Mouse (Mus musculus) brain, embryonic 18.5 days (tissue): ENCODE data around the gene Fndc5.

Experiments
- DNase-seq: peaks from one replicate; pipeline ENCODE4 v3.0.0-alpha.2; 2012; ENCODE audit warnings: low read depth, low spot score

Fndc5 gene

DNA sequence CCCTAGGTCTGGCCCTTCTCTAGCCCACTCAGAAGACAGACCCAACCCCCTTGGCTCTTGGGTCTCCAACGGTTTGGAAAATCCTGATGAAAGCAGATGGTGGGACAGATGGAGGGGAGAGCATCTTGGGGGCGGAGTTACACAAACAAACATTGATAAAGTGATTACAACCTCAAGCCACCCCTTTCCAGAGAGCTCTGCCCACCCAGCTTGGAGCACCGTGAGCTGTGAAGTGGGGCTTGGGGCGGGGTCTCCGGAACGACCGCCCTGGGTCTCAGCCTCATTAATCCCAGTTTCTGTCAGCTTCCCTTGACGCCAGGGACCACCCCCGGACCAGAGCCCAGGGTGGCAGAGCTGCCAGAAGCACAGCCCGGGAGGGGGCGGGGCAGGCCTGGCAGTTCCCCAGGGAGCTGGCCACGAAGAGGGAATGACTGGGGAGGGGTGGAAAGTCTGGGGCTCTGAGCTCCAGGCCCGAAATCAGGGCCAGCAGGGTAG is 12.1 kb upstream of the Fndc5 start:
- DNase-seq, result no peak

DNA sequence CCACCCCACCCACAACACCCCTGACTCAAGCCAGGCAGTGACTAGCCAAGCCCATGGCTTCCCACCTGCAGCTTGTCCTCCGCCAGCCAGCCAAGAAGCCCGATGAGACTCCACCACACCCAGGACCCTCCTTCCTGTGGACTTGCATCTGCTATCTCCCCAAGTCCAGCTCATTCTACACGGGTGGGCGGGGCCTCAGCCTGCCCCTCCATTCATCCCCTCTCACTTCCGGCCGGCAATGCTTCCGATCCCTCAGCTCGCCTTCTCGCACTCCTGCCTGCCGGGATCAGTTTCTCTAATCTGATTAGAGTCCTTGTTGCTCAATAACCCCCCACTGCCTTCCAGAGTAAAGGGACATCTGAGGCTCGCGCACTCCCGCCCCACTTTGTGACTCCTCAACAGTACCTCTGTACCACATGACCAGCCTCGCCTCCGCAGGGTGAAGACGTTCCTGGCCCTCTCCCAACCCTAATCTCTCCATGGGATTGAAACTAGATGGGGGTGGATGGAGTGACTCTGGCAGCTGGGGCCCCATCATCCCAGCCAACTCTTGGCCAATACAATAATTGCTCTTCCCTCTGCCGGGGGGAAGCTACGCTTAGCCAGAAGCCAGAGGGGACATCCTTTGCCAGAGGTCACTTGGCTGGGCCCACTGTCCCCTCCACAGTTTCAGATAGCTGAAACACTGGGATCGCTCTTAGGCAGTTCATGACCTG is 10.9 kb upstream of the Fndc5 start:
- DNase-seq, result no peak

DNA sequence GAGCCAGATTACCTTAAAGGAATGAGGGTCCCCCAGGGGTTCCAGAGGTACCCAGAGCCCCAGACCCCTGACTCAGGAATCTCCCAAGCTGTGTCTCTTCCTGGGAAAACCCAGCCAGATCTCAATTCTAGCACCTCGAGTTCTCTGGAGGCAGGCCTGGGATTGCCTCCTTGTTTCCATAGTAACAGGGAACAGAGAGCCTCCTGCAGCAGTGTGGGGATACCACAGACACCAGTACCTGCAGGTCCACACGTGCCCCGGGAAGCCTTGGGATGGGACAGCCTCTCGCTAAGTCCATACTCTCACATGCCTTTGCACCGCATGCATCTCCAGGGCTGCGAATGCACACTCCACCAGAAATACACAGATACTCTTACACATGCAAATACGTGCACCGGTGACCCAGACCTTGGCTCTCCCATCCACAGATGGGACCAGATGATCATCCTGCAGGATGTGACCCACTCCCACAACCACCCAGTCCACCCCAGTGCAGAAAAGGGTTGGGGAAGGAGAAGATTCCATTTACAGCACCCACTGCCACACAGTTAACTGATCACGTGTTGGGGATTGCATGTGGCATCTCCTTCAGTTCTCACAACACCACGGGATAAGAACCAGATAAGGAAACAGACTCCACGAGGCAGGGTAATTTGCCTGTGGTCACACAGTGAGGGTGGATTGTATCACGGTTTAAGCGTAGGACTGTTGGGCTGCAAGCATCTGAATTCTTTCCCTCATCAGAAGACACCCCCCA is 8.0 kb upstream of the Fndc5 start:
- no peak for DNase-seq

DNA sequence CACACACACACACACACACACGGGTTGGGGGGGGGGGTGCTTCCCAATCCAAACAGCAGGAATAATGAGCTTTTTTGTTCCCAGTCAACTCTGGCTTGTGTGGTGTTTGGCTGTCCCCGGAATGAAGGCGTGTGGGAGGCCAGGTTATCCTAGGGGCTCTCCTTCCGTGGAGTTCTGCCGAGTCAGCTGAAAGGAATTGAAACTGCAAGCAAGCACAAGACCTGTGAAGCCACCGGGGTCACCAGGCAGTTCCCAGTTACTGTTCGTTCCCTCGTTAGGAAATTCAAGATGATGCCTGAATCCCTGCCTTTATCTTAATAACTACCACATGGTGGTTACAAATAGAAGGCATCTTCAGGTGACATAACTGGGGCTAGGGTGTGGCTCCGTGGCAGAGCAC is 7.4 kb upstream of the Fndc5 start:
- no peak for DNase-seq

DNA sequence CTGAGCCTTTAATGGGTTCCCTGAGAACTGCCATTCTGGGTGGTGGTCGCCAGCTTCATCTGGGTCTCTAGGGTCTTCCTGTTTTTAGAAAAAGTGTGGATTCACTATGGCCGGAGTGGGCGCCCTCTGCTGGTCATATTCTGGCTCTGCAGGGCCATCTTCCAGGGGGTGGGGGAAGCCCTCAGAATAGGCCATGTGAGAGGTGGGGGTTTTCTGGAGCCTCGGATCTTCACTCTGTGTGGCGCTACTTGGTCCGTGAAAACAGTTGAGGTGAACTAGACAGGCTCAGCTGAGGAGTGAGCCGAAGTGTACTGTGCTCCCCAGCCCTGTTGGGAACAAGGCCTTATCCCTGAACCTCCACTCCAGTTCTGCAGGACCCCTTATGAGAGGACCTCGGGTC is 6.7 kb upstream of the Fndc5 start:
- DNase-seq, result no peak

DNA sequence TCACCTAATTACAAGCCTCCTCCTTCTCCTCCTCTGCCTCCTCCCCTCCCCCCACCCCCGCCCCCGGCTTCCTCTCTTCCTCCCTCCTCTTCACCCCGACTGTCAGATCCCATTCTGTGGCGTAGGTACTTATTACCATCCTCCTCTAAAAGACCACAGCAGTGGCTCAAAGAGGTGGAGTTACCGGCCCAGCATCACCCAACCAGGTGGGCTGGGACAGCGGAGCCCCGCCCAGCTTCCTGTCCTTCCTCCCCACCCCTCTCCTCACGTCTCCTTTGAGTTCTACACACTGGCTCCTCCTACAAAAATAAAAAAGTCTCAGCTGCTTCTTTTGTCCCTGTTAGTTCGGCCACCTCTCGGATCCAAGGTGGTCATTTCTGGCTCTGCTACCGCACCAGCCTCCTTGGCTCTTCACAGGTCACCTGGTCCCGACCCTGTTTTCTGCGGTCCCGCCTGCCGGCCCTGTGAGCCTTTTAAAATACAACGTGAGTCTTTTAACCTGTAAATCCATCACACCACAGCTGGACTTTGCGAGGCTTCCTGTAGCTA is 6.0 kb upstream of the Fndc5 start:
- no peak for DNase-seq

DNA sequence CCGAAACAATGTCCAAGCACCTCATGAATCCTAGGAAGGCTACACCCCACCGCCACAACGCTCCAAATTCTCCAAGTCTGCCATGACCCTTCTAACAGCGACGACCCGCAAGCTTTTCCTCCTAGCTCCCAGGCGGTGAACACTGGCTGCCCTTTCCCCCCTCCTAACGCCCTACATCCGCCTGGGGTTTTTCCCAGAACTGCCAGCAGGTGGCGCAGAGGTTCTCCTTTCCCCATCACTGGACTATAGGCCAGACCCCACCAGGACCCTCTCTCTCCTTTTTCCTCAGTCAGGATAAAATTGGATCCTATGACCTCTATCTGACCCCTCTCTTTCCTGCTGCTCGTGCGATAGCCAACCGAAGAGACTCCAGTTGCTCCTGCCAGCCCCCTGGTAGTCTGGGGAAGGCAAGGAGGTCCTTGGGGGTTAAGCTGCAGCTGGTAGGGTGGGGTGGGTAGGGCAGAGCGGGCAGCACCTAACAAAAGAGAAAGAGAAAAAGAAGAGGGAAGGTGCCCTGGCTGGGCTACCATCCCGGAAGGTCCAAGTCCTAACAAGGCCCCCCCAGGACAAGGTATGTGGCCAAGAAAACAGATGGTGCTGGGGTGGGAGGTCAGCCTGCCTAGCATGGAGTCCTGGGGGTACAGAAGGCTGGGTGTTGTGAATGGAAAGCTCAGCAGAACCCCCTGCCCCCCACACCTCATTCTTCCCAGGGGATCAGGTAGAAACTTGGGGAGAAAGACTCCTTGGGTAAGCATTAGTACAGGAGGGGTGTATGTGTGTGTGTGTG is 1.8 kb upstream of the Fndc5 start:
- no peak for DNase-seq

DNA sequence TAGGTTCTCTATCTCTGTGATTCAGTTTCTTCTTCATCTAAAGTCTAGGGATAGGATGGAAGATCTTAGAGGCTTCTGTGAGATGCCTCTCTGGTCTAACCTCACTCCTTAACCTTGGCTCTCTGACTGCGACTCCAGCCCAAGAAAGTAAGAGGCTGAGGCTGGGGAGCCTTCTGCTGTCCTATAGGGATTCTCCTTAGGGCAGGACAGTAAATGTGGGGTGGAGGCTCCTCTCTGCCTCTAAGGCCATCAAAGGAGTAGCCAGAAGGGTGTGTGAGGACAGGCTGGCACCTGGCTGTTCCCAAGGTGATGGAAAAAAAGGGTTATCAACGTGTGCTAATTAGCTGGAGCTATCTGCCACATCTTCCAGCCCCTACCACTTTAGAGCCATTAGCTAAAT is 1.2 kb upstream of the Fndc5 start:
- no peak for DNase-seq

DNA sequence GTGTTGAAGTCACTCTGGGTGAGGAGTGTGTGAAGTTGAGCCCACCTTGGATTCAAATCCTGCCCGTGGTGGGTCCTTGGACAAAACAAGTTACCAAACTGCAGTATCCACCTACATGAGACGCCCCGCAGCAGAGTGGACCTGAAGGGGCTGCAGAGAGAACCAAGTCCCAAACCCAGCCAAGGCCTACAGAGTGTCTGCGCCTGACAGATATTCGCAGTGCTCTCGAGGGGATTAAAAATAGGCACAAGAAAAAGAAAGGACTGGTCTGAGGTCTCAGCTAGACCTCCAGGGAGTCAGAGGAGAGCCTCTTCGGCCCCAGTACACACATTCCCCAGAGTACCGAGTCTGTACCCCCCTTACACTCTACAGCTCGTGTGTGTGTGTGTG is 615 bp upstream of the Fndc5 start:
- no peak for DNase-seq

DNA sequence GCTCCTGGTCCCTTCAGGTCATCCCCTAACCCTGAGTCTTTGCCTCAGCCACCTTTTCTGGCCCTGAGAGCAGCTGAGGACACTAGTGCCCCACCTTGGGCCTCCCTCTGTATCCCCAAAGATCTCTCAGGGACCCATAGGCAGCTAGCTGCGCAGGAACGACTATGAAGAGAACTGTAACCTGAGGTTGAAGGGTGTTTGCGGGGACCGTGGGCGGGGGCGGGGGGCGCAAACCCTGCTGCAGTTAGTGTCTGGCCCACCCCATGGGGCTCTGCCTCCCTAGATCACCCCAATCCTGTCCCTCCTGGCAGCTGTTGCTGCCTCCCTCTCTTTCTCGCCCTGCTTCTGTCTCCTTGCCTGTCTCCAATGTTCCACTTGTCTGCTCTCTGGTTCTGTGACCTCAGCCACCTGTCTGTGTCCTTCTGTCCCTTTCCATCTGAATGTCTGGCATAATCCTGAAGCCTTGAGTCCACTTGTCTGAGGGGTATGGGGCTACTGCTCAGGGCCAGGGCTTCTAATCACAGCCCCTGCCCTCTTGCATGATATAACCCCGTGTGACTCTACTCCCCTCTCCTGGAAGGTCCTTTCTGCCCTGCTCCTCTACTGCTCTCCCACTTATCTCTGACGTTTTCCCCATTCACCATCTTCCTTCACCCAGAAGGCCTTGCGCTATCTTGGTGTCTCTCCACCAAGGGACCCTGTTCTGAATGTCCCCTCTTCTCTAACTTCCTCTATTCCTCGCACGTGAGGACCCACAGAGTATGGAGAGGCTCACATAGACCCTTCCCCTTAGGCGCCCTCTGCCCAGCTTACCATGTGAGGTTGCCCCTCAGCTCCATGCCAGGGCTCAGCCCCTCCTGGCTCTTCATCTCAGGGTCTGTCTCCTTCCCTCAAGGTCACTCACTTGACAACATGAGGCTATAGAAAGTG is 858 bp downstream of the Fndc5 start:
- DNase-seq, result no peak

DNA sequence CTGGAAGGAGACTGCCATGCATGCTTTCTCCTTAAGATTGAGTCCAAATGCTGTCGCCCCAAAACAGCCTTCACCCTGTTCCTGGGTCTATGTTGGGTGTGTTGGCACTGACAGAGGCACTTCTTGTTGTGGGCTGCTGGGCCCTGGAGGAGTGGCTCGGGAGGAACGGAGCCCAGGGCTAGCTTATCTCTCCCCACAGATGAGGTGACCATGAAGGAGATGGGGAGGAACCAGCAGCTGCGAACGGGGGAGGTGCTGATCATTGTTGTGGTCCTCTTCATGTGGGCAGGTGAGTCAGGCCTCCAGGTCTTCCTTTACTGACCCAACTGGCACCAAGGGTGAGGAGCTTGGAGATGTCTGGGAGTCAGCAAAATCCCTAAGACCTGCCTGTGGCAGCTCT is 2.8 kb downstream of the Fndc5 start:
- DNase-seq, result no peak

DNA sequence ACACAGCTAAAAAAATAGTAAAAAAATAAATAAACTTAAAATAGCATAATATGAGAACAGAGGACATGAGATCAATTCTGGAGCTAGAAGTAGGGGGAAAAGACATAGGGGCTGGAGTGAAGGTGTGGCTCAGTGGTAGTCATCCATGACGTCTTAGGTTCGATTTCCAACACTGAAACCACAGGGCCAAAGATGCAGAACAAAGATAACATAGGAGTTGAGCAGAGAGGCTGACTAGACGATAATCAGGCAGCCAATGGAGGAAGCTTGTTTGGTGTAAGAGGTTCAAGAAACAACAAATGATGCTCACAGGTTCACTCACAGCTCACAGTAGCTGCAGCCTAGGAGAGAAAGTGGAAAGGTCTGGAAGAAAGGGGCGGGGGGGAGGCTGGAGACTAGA is 4.0 kb downstream of the Fndc5 start:
- DNase-seq, result no peak

DNA sequence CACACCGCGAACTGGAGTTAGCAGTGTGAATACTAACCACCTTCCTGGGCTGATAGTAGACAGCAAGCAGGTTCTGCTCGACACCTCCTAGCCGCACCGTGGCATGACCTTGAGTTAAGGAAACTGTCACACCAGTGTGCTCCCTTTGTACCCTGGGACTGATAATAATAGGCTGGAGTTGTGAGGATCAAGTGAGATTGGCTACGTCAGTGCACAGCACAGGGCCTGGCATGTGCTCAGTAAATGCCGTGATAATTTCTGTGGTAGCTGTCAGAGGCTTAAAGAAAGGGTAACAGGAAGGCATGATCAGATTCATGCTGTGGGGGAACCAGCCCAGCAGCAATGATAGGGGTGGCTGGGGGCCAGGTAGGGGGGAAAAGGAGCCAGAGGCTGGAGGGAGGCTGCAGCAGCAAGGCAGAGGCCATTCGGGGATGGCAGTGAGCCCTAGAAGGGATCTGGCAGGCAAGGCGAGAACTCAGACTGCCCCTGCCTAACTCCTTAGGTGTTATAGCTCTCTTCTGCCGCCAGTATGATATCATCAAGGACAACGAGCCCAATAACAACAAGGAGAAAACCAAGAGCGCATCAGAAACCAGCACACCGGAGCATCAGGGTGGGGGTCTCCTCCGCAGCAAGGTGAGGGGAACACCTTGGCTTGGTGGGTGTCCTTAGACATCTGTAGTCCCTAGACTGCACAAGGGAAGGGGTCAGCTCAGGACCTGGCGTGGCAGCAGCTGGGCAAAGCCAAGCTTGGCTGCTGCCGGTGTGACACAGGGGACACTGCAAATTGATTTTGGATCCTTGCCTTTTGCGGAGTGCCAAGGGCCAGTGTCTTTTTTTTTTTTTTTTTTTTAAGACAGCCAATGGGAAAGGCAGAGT is 5.0 kb downstream of the Fndc5 start:
- no peak for DNase-seq

DNA sequence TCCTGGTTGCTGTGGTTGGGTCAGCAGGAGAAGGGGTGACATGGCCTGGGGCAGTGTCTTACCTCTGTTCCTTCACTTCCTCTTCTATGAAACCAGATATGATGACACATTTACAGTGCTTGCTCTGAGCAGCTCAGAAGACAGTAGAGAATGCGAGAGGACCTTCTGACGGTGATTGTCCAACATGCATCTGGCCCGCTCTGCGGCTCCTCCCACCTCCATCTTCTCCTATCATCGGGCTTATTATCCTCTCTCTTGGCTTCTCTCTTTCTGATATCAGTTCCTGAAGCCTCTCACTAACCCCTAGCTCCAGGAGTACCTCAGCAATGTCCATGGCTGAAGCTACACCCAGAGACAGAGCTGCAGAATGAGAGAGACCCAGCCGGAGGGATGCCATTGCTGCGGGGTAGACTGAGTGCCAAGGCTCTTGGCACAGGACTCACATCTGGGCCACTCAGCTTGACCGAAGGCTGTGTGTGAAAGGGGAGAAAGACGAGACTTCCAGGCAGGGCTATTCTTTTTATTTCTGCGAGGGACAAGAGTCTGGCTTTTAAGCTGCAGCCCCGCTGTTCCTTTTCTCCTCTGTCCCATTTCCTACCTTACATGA is 5.7 kb downstream of the Fndc5 start:
- no peak for DNase-seq

DNA sequence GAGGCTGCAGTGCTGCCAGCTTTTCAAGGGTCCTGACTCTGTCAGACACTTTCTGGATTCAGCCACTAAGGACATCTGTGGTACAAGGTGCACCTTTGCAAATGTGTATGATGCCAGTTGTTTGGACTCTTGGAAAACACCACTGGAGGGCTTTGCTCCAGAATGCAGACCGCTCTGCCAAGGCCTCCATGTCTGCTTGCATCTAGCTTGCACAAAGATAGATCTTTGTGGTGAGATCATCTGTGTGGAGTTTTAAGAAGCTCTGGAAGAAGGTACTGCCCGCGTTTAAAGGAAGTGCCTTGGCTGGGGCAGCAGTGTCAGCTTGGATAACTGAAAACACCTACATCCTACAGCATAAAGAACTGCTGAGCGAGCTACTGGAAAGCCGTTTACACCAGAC is 6.7 kb downstream of the Fndc5 start:
- DNase-seq, result no peak

DNA sequence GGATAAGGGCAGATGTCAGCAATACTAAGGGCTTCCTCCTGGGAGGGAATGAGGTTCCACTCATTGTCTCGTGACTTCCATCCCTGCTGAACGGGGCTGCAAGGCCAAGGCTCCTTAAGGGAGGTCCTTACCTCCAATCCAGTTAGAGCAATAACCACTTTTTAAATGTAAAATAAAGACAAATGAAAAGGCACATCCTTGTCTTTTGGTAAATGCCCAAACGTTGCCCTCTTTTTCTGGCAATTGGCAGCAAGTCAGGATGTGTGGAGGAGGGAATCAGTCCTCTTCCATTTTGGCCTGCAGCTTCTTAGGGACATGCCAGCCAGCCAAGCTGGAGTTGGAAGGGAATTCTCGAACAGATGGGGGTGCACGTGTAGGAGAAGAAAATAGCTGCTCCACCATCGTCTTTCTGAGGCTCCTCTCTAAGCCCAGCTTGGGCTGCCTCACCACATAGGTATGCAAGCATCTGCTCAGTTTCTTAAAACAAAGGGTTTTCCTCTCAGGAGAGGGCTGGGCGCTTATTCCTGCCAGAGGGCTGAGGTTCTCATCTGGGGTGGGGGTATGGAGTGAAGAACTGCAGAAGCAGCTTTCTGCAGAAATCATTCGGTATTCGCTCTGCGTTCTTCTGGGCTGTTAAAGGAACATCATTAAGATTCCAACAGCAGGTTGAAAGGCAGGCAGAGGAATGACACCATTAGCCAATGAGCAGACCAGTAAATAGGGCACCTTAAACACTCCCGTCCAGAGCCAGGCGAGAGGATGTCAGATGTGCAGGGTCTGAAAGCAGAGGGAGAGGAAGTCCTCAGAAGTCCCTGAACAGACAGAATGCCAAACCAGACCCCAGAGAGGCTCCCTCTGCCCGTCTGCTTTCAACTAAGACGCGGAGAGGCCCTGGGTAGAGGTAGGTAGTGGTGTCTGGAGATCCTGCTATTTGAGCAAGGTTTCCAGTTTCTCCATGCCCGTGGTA is 7.9 kb downstream of the Fndc5 start:
- DNase-seq, result peak; percentile 65

DNA sequence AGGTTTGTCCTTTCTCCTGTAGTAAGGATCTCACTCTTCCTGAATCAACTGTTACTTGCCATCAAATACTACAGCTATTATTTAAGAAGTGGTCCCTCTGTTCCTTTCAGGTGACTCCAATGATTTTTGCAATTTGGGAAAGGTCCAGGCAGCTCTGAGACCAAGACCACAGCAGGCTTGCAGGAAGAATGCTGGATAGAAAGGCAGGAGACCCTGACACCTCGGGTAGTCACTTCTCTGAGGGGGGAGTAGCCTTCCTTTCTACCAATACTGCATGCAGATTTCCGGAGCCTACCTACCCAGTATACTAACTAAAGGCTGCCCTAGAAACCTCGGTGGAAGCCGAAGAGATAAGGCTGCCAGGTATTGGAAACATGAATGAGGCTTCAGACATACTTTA is 8.6 kb downstream of the Fndc5 start:
- no peak for DNase-seq

DNA sequence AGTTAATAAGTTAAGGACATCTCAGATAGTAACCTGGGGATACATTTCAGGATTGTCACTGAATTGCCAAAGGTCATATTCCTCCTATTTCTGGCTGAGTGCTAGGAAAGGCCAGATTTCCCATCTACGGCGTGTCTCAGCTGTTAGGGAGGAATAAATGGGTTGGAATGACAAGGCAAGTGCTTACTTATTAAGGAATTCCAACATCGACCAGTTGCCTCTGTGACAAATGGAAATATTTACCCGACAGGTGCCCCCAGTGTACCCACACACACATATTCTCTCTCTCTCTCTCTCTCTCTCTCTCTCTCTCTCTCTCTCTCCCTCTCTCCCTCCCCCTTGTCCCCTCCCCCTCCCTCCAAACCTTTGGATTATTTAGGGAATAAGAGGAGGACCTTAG is 9.1 kb downstream of the Fndc5 start:
- no peak for DNase-seq

DNA sequence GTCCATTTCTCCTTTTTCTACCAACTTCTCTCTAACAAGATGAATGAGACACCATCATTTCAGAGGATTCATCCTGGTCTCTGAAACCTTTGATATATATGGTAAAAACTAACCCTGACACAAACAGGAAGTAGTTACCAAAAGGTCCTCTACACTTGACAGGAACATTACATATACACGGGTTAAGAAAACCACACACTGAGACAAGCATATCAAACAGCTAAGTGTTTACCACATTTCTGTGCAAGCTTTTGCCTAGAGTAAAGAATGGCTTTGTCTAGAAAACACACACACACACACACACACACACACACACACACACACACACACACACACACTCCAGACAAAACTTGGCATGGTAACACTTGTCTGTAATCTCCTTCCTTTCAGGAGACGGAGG is 9.6 kb downstream of the Fndc5 start:
- DNase-seq, result no peak
